Mouse (Mus musculus): ENCODE results near the gene Polr2c.
"Not testable (repeated sequence)": the region's sequence is repeated elsewhere in the genome, so short reads cannot be mapped to it uniquely, and the experiment has no call there.

Polr2c gene

GRCm38 (mm10) chr8:94838600-94838999 lies 18.6 kb upstream of the Polr2c start:
- DNase-seq (ENCODE audit: low spot score in 2 of 2) = peak; percentile 62 to 73

DNA sequence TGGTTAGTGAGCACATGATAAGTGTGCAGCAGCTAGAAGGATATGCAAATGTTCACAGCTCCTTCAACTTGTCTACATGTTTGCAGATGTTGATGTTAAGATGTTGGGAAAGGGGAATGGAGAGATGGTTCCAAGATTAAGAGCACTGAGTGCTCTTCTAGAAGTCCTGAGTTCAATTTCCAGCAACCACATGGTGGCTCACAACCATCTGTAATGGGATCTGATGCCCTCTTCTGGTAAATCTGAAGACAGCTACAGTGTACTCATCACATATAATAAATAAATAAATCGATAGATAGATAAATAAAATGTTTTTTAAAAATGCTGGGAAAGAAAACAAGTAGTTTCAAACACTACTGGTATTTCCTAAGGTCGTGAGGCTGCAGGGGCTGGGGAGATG lies 16.1 kb upstream of the Polr2c start:
- DNase-seq (ENCODE audit: low spot score in 2 of 2) = no peak

DNA sequence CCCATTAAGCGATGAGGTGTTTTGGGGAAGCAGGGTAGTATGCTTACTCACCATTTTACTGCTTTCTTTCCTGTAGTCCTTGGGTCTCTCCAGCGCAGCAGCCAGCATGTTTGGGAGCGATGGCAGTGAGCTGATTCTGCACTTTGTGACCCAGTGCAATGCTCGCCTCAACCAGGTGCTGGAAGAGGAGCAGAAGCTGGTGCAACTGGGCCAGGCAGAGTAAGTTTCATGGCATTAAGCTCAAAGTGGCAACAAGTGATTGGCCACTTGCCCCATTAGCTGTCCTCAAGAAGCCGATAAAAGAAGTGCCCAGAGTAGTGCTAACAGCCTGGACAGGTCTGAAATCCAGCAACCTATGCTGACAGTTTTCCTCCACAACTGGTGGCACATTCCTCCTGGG lies 7.2 kb upstream of the Polr2c start:
- DNase-seq (ENCODE audit: low spot score in 2 of 2) = no peak

- DNase-seq (ENCODE audit: low spot score in 2 of 2) = not testable (repeated sequence)
Observed at GRCm38 (mm10) chr8:94854761-94855160, 2.5 kb upstream of the Polr2c start.

- DNase-seq (ENCODE audit: low spot score in 2 of 2) = no peak
Observed at GRCm38 (mm10) chr8:94857011-94857345, 272 bp upstream of the Polr2c start.

- DNase-seq (ENCODE audit: low spot score in 2 of 2) = no peak
Observed at GRCm38 (mm10) chr8:94861352-94861910, 4.2 kb downstream of the Polr2c start.

- DNase-seq (ENCODE audit: low spot score in 2 of 2) = no peak
Observed at GRCm38 (mm10) chr8:94862487-94863220, 5.4 kb downstream of the Polr2c start.

GRCm38 (mm10) chr8:94863897-94864673 lies 6.8 kb downstream of the Polr2c start:
- DNase-seq (ENCODE audit: low spot score in 2 of 2) = no peak

GRCm38 (mm10) chr8:94865292-94865691 lies 8.0 kb downstream of the Polr2c start:
- DNase-seq (ENCODE audit: low spot score in 2 of 2) = no peak

DNA sequence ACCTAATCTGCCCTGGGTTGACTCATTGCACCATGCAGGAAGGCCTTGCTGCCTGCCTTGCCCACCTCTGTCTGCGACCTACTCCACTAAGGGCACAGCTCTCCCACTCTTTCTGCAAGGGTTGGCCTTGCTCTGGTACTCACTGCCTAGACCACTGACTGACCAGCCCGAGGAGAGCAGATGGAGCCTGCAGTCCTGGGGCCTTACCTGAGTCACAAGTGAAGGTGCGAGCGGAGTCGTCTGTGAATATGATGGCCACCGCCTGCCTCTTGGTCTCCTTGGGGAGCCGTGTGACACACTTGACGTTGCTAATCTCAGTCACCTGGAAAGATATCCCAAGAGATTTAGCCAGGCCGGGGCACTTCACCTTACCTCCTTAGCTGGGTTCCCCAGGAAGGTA lies 9.7 kb downstream of the Polr2c start:
- no peak for DNase-seq (ENCODE audit: low spot score in 2 of 2)

- no peak for DNase-seq (ENCODE audit: low spot score in 2 of 2)
Observed at GRCm38 (mm10) chr8:94869146-94869545, 11.9 kb downstream of the Polr2c start.

DNA sequence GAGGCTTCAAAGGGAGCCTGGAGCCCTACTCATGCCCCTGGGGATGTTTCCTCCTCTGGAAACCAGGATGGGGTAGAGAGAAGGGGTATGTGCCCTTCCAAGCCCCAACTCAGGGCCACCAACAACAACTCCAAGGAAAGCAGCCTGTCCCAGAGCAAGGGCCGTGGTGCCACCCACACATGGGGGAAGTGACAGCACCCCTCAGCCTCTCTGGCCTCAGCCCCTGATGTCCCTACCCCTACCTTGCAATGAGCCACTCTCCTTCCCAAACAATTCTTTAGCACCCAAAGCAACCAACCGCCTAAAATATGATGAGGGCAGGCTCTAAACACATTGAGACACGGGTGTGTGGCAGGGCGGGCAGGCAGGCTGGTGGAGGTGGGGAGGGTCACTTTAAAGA lies 12.8 kb downstream of the Polr2c start:
- no peak for DNase-seq (ENCODE audit: low spot score in 2 of 2)

GRCm38 (mm10) chr8:94870474-94871107 lies 13.3 kb downstream of the Polr2c start:
- DNase-seq (ENCODE audit: low spot score in 2 of 2) = peak; percentile 65 to 69

GRCm38 (mm10) chr8:94871108-94871894 lies 14.1 kb downstream of the Polr2c start:
- peak; percentile 77 to 81 for DNase-seq (ENCODE audit: low spot score in 2 of 2)

- no peak for DNase-seq (ENCODE audit: low spot score in 2 of 2)
Observed at GRCm38 (mm10) chr8:94872156-94872555, 14.9 kb downstream of the Polr2c start.

DNA sequence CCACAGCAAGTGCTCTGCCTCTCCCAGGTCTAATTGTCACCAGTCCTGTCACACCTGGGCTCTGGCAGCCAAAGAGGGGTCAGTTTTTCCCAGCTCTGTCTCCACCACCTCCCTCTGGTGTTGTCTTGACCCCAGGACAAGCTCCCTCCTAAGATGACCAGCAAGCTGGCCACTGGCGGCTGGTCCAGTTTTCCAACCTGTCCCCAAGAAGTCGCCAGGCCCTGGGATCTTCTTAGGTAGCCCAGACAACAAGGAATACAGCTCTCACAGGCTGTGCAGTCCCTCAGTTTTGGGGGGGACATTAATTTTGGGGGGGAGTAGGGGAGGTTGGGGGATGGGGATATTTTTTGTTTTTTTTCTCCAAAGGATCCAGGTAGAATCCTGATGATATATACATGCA lies 15.3 kb downstream of the Polr2c start:
- no peak for DNase-seq (ENCODE audit: low spot score in 2 of 2)

DNA sequence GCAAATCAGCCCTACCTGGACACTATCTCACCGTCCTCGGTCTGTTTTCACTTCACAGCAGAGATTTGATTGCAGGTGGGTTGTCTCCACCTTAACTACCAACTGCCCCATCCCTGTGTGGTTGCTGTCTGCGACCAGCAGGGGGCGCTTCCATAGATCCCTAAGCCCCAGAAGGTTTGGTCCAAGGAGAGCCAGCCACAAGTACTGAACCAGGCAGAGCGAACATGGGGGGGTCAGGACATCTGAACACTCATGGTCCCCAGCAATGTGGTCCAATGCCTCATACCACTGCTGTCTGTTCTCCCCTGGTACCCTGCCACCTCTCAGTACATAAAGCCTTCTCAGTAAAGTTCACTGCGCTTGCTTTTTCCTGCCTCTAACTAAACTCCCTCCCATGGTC lies 17.1 kb downstream of the Polr2c start:
- peak in 1 of 2 experiments; percentile 68 for DNase-seq (ENCODE audit: low spot score in 2 of 2)

DNA sequence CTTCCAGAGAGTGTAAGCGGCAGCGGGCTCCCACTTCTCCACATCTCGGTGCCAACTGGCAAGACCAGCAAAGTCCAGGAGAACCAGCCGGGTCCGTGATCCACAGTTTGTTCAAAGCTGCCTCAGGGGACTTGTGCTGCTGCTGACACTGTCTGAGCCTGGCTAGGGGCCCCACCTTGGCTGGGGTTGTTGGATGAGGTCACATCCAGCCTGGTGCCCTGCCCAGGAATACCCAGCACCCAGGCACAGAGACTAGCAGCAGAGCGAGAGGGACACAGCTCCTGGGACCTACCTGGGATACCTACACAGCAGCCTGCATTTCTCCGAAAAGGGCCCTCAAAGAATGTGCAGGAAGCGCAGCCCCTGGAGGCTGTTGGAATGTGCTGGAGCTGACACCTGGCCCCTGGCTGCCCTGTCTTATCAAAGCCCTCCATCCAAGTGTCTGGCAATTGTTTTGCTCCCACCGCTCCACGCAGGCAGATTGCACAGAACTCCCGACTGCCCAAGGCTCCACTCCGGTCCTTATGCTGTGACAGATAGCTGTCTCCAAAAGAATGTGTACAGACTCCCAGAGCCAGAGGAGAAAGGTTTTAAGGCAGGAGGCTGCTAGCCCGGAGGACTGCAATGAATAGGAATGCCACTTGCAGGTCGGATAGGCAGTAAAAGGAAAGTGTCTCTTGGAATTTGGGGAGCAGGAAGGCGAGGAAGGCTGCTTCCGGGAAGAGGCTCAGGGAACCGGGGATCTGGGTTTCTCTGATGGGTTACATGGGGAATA lies 18.0 kb downstream of the Polr2c start:
- DNase-seq (ENCODE audit: low spot score in 2 of 2) = no peak

- no peak for DNase-seq (ENCODE audit: low spot score in 2 of 2)
Observed at GRCm38 (mm10) chr8:94875871-94876150, 18.6 kb downstream of the Polr2c start.

GRCm38 (mm10) chr8:94876197-94876730 lies 19.0 kb downstream of the Polr2c start, which contains the start of gene Dok4:
Gene Dok4 (minus strand): TSS chr8:94876330.
- peak in 1 of 2 experiments; percentile 69 for DNase-seq (ENCODE audit: low spot score in 2 of 2)

DNA sequence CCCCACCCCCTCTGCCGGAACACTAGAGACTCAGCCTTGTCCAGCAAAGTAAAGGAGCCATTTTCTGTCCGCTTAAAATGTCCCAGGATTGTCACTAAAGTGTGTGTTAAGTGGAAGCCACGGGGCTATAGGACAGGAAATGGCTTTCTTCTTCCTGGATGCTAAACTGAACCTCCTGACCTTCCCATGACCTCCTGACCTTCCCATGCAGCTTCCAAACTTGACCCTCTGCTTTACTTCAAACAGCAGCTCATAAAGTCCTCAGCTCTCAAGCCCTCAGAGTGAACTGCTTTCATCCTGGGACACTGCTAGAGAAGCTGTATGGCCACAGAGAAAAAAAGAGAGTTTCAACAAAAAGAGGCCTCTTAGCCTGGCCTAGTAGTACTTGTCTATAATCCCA lies 19.6 kb downstream of the Polr2c start:
- DNase-seq (ENCODE audit: low spot score in 2 of 2) = no peak
